Mouse (Mus musculus) embryonic facial prominence, embryonic 13.5 days (tissue): ENCODE results near the gene Rhobtb1. TPM values are rescaled to one million over a fixed set of nuclear protein-coding genes. Genes with fewer than 3 reads are reported as not detected.
A peak's percentile ranks its signal among the peaks of the same experiment; 100 is the strongest.

Experiments
- ATAC-seq: fragments of 200-750 bp; cut with Nextera tagmentation; 2 replicates; pipeline ENCODE4 v1.8.0; 2017; ENCODE audit warnings: low read depth; ENCODE audit not compliant: insufficient number of reproducible peaks, insufficient read depth, low FRiP score, low TSS enrichment
- H3K27ac ChIP-seq: fragments of 300-500 bp; sonication (generic); 2 replicates; pipeline ENCODE4 v1.5.1; 2015; ENCODE audit warnings: moderate library complexity, mild to moderate bottlenecking, inconsistent platforms
- H3K27me3 ChIP-seq: fragments of 300-500 bp; sonication (generic); 2 replicates; pipeline ENCODE4 v1.6.1; 2015; ENCODE audit warnings: mild to moderate bottlenecking, inconsistent platforms
- H3K36me3 ChIP-seq: fragments of 300-500 bp; sonication (generic); 2 replicates; pipeline ENCODE4 v1.6.1; 2015; ENCODE audit warnings: mild to moderate bottlenecking, inconsistent platforms
- H3K4me1 ChIP-seq: fragments of 300-500 bp; sonication (generic); 2 replicates; pipeline ENCODE4 v1.6.1; 2015; ENCODE audit warnings: inconsistent platforms
- H3K4me2 ChIP-seq: fragments of 300-500 bp; sonication (generic); 2 replicates; pipeline ENCODE4 v1.6.1; 2015; ENCODE audit warnings: moderate library complexity, mild to moderate bottlenecking, inconsistent platforms
- H3K4me3 ChIP-seq: fragments of 300-500 bp; sonication (generic); 2 replicates; pipeline ENCODE4 v1.5.1; 2015; ENCODE audit warnings: mild to moderate bottlenecking, inconsistent platforms
- H3K9ac ChIP-seq: fragments of 300-500 bp; sonication (generic); 2 replicates; pipeline ENCODE4 v1.6.1; 2015; ENCODE audit warnings: mild to moderate bottlenecking, inconsistent platforms
- H3K9me3 ChIP-seq: fragments of 300-500 bp; sonication (generic); 2 replicates; pipeline ENCODE4 v1.6.1; 2016; ENCODE audit warnings: inconsistent platforms
- WGBS: fragments of 180-500 bp; shearing (Covaris S2); methylation state at CpG from one replicate; pipeline ENCODE4 v1.1.7; 2015; ENCODE audit warnings: mixed read lengths; 5-methylcytosine and 5-hydroxymethylcytosine counted together
- polyA plus RNA-seq: library from polyadenylated mRNA; unstranded; fragments of >200 nt; fragmentation: Nextera tagmentation; extraction: Ambion mirVana; gene quantifications from 2 replicates; pipeline ENCODE4 v1.2.1, GENCODE M21; 2015

The Rhobtb1 gene
- polyA plus RNA-seq, 1 experiment from 2014 or later, result 29.2 TPM

- no peak overlapping the region for H3K27ac ChIP-seq
- H3K27me3 ChIP-seq, result no peaks in the 10 kb centered on the region
- peaks cover 12% of the 10 kb centered on the region for H3K4me1 ChIP-seq
- H3K4me3 ChIP-seq, result no peak overlapping the region
- no peak for ATAC-seq
- no peak overlapping the region for H3K4me2 ChIP-seq
- peaks cover 31% of the 10 kb centered on the region for H3K36me3 ChIP-seq
- no peaks in the 10 kb centered on the region for H3K9me3 ChIP-seq
- H3K9ac ChIP-seq, result no peak overlapping the region
- WGBS, result 91% methylated on average over 29 of the region's 29 CpGs
Observed at GRCm38 (mm10) chr10:69248261-69249160, 97.3 kb downstream of the Rhobtb1 start.

DNA sequence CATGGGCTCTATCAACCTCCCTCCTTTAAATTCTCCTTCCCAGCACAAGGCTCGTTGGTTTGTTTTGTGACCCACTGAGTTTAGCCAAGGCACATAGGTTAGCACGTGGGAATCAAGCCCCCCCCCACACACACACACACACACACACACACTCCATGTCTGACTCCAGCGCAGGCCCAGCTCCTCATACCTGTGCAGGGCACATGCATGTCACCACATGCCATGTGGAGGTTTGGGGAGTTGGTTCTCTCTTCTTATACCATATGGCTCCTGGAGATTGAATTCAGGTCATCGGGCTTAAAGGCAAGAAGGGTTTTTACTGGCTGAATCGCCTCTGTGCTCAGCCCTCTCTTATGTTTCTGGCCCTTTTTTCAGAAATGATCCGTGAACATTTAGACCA, 100.0 kb downstream of the Rhobtb1 start:
- H3K4me3 ChIP-seq, result no peak overlapping the region
- H3K36me3 ChIP-seq, result peaks cover 39% of the 10 kb centered on the region
- no peaks in the 10 kb centered on the region for H3K27me3 ChIP-seq
- H3K9ac ChIP-seq, result no peak overlapping the region
- ATAC-seq, result no peak
- 87% methylated on average over 6 of the region's 6 CpGs for WGBS
- no peaks in the 10 kb centered on the region for H3K9me3 ChIP-seq
- no peak overlapping the region for H3K27ac ChIP-seq
- no peak overlapping the region for H3K4me2 ChIP-seq
- peaks cover 30% of the 10 kb centered on the region for H3K4me1 ChIP-seq

GRCm38 (mm10) chr10:69252112-69253074, 101.2 kb downstream of the Rhobtb1 start:
- WGBS, result 91% methylated on average over 17 of the region's 17 CpGs
- no peak for ATAC-seq
- H3K4me3 ChIP-seq, result no peak overlapping the region
- H3K27ac ChIP-seq, result no peak overlapping the region
- no peak overlapping the region for H3K9ac ChIP-seq
- H3K36me3 ChIP-seq, result peaks cover 39% of the 10 kb centered on the region
- no peak overlapping the region for H3K4me2 ChIP-seq
- H3K27me3 ChIP-seq, result no peaks in the 10 kb centered on the region
- no peaks in the 10 kb centered on the region for H3K9me3 ChIP-seq
- peaks cover 30% of the 10 kb centered on the region for H3K4me1 ChIP-seq

DNA sequence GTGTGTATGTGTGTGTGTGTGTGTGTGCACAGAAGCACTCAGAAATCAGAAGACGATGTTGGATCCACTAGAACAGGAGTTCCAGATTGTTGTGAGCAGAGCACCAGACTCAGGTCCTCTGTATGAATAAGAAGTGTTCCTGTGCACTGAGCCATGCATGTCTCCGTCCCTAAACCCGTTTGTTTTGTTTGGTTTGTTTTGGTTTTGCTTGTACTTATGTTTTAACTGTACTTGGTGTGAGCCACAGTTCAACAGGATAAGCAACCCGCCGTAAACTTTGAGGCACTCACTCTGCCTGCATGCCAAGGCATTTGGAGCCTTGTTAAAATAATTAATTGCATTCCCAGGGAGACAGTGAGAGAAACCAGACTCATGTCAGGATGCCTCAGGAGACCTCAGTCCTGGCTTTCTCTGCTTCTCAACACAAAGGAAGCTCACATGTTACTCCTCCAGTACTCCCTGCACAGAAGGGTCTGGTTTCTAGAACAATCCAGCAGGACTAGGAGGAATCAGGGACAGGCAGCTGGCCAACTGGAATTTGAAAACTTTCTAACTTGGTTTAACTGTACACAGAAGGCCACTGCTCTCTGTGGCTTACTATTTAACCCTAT, 101.9 kb downstream of the Rhobtb1 start:
- H3K9me3 ChIP-seq, result no peaks in the 10 kb centered on the region
- H3K27ac ChIP-seq, result peak overlapping the region; percentile 60
- no peak for ATAC-seq
- 33% methylated on average over 5 of the region's 5 CpGs for WGBS
- H3K27me3 ChIP-seq, result no peaks in the 10 kb centered on the region
- H3K4me3 ChIP-seq, result no peak overlapping the region
- peaks cover 34% of the 10 kb centered on the region for H3K4me1 ChIP-seq
- no peak overlapping the region for H3K4me2 ChIP-seq
- H3K9ac ChIP-seq, result no peak overlapping the region
- H3K36me3 ChIP-seq, result peaks cover 39% of the 10 kb centered on the region

- Histone ChIP-seq H3K9ac (no peak overlapping the region), H3K4me1 (peaks cover 34% of the 10 kb centered on the region), H3K27ac (peak overlapping the region; percentile 60), H3K27me3 (no peaks in the 10 kb centered on the region), H3K4me2 (no peak overlapping the region), H3K36me3 (peaks cover 38% of the 10 kb centered on the region), H3K9me3 (no peaks in the 10 kb centered on the region), H3K4me3 (no peak overlapping the region)
- WGBS, result 79% methylated on average over 5 of the region's 5 CpGs
- ATAC-seq, result no peak
Observed at GRCm38 (mm10) chr10:69253686-69254080, 102.4 kb downstream of the Rhobtb1 start.

GRCm38 (mm10) chr10:69254390-69254847, 103.2 kb downstream of the Rhobtb1 start:
- 25% methylated on average over 8 of the region's 8 CpGs for WGBS
- Histone ChIP-seq H3K27me3 (no peaks in the 10 kb centered on the region), H3K4me3 (no peak overlapping the region), H3K9ac (no peak overlapping the region), H3K4me2 (no peak overlapping the region), H3K36me3 (peaks cover 34% of the 10 kb centered on the region), H3K9me3 (no peaks in the 10 kb centered on the region), H3K27ac (peak overlapping the region; percentile 60; the same call in 1 of the 2 replicates), H3K4me1 (peaks cover 34% of the 10 kb centered on the region)
- ATAC-seq, result no peak

DNA sequence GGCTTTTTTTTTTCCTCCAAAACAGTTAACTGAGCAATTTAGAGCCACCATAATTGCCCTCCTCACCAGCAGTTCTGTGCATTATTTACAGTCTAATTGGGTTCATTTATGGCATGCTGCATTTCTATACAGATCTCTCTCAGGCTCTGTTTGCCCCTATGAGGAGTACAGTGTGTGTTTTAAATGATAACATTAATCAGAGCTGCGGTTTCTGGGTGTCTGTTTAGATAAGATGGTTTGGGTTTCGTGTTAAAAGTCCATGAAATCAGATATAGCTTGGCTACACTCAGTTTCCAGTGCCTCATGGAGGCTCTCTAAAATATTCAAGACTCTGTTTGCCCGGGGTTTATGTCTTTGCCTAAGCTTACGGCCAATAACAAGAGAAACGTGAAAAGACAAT, 104.4 kb downstream of the Rhobtb1 start:
- 57% methylated on average over 5 of the region's 5 CpGs for WGBS
- Histone ChIP-seq H3K9ac (no peak overlapping the region), H3K4me1 (peaks cover 34% of the 10 kb centered on the region), H3K4me3 (no peak overlapping the region), H3K4me2 (no peak overlapping the region), H3K27ac (0 out of 2 replicates have a peak overlapping the region, but pooled peaks have one; percentile 39), H3K9me3 (no peaks in the 10 kb centered on the region), H3K36me3 (peaks cover 26% of the 10 kb centered on the region), H3K27me3 (no peaks in the 10 kb centered on the region)
- no peak for ATAC-seq

GRCm38 (mm10) chr10:69257592-69258133, 106.4 kb downstream of the Rhobtb1 start:
- Histone ChIP-seq H3K36me3 (peaks cover 11% of the 10 kb centered on the region), H3K4me3 (no peak overlapping the region), H3K27ac (no peak overlapping the region), H3K9me3 (no peaks in the 10 kb centered on the region), H3K4me2 (no peak overlapping the region), H3K4me1 (peaks cover 40% of the 10 kb centered on the region), H3K9ac (no peak overlapping the region), H3K27me3 (no peaks in the 10 kb centered on the region)
- ATAC-seq, result no peak
- WGBS, result 49% methylated on average over 6 of the region's 6 CpGs

DNA sequence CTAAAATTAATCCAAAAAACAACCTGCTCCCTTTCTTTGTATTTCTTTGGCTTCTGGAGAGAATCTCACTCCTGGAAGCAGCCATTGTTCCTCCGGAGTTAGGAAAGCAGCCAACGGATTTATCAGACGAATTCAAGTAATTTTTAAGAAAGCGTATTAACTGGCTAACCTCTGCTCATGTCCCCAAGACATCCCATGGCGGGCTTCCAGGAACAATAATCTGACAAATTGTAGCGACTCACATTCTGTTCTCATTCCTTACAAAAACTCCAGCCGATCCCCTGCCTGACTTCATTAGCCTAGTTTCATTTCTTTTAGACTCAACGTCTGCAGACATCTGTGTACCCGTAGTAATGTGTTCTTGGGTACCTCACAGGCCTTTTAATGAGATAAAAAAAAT, 107.4 kb downstream of the Rhobtb1 start:
- Histone ChIP-seq H3K9me3 (no peaks in the 10 kb centered on the region), H3K9ac (no peak overlapping the region), H3K4me3 (no peak overlapping the region), H3K4me1 (peaks cover 39% of the 10 kb centered on the region), H3K4me2 (no peak overlapping the region), H3K36me3 (peaks cover 11% of the 10 kb centered on the region), H3K27me3 (no peaks in the 10 kb centered on the region), H3K27ac (no peak overlapping the region; the same call in 1 of the 2 replicates)
- 59% methylated on average over 9 of the region's 9 CpGs for WGBS
- ATAC-seq, result no peak

DNA sequence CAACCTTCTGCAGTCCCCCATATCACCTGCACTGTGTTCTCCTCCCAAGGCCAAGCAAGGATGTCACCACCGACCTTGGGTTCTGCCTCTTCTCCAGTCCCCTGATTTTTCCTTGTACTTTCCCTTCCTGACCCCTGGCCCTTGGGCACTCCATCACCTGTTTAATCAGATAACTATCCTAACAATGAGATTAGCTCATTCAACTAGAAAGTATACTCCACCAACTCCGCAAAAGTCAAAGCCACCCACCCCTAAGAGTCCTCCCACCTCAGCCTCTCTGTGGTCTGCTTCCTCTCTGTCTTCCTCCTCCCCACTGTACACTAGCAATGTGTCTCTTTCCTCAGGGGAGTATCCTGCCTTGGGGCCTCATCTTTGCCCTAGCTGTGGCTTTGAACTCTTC, 107.9 kb downstream of the Rhobtb1 start:
- H3K9ac ChIP-seq, result no peak overlapping the region
- H3K27ac ChIP-seq, result no peak overlapping the region; the same call in 1 of the 2 replicates
- no peaks in the 10 kb centered on the region for H3K9me3 ChIP-seq
- H3K36me3 ChIP-seq, result peaks cover 8% of the 10 kb centered on the region
- no peaks in the 10 kb centered on the region for H3K27me3 ChIP-seq
- peaks cover 36% of the 10 kb centered on the region for H3K4me1 ChIP-seq
- no peak overlapping the region for H3K4me2 ChIP-seq
- 66% methylated on average over 2 of the region's 2 CpGs for WGBS
- ATAC-seq, result no peak
- no peak overlapping the region for H3K4me3 ChIP-seq

DNA sequence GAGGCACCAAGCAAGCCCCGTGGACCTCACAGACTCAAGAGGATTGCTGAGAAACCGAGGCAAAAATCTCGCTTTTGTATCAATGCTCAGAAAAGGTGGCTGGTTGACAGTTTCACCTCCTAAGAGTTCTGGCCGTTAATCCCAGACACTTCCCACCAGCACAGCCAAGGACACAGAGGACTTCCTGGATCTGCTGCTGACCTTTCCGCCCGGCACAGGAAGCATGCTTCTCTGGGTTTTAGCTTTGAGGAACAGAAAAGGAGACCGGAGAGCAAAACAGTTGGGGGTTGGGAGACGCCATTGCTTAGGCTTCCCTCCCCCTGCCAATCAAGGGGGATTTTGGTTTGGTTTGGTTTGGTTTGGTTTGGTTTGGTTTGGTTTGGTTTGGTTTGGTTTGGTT, 108.7 kb downstream of the Rhobtb1 start:
- ATAC-seq, result no peak
- Histone ChIP-seq H3K27ac (no peak overlapping the region), H3K36me3 (peaks cover 3% of the 10 kb centered on the region; the same call in 1 of the 2 replicates), H3K27me3 (no peaks in the 10 kb centered on the region), H3K4me2 (no peak overlapping the region), H3K9me3 (no peaks in the 10 kb centered on the region), H3K4me3 (no peak overlapping the region), H3K4me1 (peaks cover 30% of the 10 kb centered on the region), H3K9ac (no peak overlapping the region)
- WGBS, result 80% methylated on average over 8 of the region's 8 CpGs
